Mouse (Mus musculus) kidney, postnatal 10 days (tissue): ENCODE data around the gene Scap.
"Not testable (repeated sequence)": the region's sequence is repeated elsewhere in the genome, so short reads cannot be mapped to it uniquely, and the experiment has no call there.

Source experiments
- DNase-seq: peaks from one replicate; pipeline ENCODE4 v3.0.0; 2021; ENCODE audit warnings: mixed read lengths

Scap gene

DNA sequence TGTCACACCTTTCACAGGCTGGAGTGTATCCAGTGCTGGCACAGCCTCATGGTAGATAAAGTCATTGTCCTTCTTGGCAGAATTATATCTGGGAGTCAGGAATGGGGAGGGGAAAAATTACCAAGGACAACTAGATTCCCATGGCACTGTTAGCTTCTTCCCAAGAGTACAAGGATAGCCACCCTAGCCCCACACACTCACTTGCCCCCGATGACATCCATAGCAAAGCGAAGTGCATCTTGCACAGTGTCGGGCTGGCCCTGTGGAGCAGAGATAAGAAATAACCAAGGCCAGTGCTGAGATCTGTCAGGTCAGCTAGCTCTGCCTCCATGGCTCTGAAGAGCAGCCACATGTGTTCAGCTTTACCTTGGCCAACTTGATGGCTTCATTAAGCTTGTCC is 57.8 kb downstream of the Scap start:
- no peak for DNase-seq

DNA sequence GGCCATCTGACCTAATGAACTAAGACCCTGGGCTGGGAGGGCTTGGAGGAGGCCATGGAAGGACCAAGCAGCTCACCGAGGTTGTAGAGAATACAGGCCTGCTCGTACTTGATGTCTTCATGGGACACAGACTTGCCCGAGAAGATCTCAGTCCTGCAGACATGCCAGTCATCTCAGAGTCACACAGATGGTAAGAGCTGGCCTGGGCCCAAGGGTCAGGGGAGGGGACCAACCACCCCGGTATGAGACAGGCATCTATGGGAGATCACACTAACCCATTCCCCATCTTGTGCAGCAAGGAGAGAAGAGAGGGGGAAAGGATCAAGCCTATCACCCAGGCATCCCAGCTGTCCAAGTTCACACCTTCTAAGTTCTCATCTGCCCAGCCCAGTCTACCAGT is 60.2 kb downstream of the Scap start:
- DNase-seq, result no peak

DNA sequence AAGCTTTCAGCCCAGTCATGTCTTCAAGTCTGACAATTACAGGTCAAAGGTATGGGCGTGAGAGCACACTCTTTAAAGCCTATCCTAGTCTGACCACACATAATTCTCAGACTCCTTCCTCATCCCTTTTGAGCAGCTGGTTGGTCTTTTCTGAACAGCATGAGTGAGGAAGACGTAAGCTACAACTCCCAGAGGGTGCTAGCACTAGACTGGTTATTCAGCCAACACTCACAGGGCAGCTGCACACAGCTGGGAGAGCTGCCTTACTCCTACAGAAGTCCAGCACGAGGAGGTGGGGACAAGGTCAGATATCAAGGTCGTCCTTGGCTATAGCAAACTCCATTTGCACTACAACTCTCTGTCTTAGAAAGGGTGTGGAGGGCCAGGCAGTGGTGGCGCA is 67.6 kb downstream of the Scap start:
- DNase-seq, result peak; percentile 78

DNA sequence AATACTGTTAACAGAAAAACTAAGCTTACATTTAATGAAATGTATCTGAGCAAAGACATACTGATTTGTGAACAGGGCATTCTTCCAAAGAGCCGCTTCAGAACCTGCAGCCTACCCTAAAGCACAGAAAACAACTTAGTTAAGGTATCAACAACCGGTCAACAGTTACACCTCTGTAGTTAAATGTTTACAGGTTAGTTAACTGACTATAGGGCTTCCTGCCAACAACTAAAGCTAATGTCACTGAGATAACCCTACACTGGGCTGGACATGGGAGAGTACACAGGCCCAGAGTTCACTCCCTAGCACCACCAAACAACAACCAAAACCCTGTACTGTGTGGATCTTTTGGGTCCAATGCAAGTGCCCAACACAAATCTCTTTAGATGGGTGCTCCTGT is 69.6 kb downstream of the Scap start:
- DNase-seq, result no peak

DNA sequence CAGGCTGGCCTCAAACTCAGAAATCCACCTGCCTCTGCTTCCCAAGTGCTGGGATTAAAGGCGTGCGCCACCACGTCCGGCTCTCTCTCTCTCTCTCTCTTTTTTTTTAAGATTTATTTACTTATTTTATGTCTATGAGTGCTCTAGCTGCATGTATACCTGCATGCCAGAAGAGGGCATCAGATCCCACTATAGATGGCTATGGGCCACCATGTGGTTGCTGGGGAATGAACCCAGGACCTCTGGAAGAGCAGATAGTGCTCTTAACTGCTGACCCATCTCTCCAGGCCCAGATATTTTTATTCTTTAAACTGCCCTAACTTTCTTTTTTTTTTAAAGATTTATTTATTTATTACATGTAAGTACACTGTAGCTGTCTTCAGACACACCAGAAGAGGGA is 70.2 kb downstream of the Scap start:
- DNase-seq, result not testable (repeated sequence)

DNA sequence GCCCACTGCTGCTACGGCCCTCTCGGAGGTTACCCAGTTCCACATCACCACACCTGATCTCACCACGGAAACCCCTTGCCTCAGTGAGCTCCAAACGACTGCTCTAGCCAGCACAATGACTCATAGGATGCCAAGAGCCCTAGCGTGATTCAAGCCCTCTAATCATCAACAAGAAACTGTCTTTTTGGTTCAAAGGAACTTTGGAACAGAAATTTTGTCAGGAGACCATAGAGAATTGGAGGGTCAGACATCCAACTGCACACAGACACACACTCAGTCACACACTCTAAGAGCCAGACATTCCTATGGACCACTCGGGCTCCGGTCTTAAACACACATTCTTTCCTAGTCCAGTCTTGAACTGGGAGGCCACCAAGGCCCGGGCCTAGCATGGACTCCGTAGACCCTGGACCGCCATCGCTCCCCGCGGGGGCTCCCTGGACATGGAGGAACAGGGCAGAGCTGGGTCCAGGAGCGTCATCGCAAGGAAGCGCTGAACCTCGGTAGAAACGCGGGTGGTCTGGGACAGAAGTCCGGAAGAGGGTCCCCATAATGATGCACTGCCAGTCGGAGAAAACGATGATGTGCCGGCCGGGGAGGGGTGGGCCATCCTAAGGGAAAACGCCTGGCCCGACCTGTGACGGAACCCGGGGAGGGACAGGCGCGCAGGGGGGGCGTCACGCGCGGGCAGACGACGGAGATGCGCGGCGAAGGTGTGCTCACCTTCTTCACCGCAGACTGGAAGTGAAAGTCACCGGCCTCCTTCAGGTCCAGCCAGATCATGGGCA is 74.4 kb downstream of the Scap start:
- DNase-seq, result no peak

DNA sequence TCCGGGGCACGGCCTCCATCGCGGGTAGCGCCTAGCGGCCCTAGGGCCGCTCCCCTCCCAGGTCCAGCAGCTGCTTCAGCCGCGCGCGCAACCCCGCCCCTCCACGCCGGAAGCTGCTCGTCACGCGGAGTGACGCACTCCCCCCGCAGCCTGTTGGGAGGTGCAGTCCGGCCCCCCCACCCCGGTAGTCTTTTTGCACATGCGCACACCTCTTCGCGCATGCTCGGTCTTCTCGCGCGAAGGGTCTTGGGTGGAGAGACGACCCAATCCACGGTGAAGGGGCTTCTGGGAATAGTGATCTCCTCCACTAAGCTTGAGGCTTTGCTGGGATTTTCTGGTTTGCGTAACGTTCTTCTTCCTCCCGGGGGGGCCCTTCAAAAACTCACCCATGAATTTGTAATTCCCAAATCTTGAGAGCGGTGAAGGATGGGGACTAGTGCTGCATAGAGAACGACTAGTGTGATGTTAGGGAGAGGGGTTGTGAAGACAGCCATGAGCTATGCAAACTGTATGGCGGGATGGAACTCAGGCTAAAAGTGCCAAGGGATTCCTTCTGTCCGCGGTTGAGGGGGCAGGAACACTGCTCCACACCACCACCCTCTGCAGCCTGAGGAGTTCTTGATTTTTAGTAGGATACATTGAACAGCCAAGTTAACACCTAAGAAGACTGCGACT is 75.1 kb downstream of the Scap start, which contains the start of gene Ptpn23:
Ptpn23 (minus strand) TSS at position 115 of the 675 bp plus-strand sequence.
- peak; percentile 98 for DNase-seq

DNA sequence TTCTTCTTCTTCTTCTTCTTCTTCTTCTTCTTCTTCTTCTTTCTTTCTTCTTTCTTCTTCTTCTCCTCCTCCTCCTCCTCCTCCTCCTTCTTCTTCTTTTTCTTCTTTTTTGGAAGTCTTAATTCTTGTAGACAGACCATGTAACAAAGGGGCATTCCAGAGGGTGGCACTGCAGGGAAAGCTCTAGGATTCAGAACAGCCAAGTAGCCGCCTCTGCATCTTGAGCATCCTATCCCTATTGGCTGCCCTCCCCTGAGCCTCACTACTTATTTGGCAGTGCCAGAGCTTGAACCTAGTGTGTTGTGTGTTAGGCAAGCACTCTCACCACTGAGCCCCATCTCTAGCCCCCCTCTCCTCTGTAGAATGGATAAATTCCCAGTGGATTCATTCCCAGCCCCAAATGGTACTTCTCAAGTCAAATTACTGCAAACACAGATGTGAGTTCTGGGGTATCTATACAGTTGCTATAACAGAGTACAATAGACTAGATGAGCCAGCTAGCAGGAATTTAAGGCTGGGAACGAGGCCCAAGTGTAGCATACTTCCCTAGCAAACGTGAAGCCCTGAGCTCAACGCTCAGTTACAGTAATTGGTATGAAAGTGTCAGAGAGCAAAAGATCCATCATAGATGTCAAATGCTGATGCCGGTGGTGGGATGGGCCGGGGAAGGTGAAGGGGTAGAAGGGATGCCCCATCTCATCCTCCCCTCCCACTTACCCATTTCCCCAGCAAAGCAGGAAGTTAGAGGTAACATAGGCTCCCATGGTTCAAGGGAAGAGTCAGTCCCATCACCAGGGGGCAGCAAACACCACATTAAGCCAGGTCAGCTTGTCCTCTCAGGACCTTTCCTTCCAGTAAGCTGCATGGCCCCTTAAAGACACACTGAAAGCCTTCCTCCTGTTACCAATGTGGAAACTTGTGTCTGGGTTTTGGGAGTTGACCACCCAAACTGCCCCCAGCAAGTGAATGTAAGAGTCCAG is 78.1 kb downstream of the Scap start:
- DNase-seq, result peak; percentile 91

DNA sequence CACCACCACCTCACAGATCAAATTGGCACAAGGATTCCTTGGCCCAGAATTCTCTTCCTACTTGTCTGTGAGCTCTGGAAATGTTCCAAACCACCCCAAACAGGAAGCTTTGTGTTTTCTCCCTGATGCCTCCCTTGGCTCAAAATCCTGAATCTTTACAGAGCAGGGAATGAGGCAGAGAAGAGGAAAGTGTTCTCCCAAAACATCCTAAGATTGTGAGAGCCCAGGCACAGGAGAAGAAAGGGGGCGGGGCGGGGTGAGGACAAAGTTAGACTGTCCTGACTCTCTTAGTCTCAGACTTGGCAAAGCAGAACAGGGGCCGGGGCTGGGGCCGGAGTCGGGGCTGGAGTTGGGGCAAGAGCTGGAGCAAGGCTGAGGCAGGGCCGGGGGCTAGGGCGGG is 79.8 kb downstream of the Scap start:
- DNase-seq, result peak; percentile 44

DNA sequence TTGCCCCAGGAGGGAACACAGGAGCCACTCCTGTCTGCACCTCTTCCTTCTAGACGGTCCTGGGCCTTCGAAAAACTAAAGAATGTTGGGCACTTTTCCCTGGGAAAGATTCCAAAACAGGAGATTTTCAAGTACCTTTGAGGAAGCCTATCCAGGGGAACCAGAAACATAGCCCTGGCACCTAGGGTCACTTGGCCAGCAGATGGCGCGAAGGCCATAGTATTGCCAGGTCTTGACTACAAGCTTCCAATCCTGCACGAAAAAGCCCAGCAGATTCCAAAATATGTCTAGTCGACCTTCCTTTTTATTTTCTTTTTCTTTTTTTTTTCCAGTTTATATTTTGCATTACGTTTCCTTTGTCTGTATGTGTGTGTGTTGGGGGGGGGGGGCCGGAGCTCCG is 80.7 kb downstream of the Scap start:
- DNase-seq, result peak; percentile 74

DNA sequence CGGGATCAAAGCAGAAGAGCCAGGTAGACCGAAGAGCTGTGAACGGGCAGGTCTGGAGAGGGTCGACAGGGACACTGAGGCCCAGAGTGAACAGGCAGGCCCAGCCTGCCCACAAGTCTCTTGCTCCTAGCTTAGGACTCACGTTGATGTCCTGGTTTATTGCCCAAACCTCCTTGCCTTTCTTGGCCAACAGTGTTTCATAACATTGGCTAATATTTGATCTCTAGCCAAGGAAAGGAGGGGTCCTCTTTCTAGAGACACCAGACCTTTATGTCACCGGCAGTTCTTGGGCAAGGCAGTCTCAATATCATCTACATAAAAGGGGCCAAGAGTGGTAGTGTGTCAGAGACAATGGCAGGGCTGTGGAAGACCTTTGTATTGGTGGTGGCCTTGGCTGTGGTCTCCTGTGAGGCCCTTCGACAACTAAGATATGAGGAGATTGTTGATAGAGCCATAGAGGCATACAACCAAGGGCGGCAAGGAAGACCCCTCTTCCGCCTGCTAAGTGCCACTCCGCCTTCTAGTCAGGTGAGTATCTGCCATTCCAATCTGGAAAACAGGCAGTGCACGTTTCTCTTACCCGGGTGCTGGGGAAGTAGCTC is 86.5 kb downstream of the Scap start, which contains the start of gene Ngp:
Ngp (plus strand) TSS at position 237 of the 602 bp plus-strand sequence.
- no peak for DNase-seq

DNA sequence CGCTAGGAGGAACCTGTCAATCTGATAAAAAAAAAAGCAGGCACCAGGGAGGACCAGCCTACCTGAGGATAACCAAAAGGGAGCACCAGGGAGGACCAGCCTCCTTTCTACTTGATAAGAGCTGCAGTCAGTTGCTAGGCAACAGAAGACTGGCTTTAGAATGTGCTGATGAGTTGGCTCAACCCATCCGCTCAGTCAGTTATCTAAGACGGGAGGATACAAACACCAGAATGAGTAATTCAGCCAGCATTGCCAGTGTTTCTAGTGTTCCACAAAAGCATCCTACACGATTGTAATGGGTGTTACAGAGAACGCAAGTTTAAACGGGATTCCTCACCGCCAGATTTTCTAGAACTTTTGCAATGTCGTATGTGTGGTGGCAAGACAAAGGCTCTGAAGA is 98.2 kb downstream of the Scap start:
- no peak for DNase-seq

DNA sequence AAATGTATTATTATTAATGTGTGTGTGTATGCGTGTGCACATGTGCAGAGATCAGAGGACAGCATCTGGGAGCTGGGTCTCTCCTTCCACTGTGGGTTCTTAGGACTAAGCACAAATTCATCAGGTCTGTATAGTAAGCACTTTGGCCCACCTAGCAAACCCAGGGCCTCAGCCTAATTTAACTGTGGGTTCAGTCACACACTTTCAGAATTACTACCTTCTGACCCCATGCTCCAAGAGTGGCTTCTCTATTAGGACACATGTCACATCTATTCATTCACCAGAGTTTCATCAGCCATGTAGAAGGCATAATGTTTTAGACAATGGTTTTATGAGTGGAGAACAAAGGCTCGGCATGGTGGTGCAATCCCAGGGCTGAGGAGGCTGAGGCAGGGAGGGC is 100.0 kb downstream of the Scap start:
- DNase-seq, result no peak
